8 mouse cellular contexts compared by ENCODE assay signal in the genomic region with DNA sequence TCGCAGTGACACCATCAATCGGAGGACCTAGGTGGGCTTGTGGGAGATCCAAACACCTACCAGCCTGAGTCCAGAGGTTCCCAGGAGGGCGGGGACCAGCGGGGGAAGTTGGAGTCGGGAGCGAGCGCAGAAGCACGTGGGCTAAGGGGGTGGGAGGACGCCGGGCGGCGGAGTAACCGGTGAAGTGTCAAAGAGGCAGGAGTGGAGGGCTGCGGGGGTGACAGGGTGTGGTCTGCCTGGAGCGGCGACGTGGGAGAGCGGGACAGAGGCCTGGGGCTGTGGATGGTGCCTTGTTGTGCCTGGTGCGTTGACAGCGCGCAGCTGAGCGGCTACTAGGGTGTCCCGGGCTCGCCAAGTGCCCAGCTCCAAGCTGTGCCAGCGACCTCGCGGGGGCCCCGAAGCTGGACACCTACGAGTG. TPM values are rescaled to one million over a fixed set of nuclear protein-coding genes. Genes with fewer than 3 reads are reported as not detected.
A peak's percentile ranks its signal among the peaks of the same experiment; 100 is the strongest.
DNase-seq lines count a peak whose midpoint lies in the region; ATAC-seq and TF ChIP-seq lines count a peak whose summit lies in the region.

Gene Sema6d (plus strand): TSS at position 157 of the 418 bp plus-strand sequence.

- no peak for TF ChIP-seq CTCF in bone marrow macrophage, adult 2 months (IDR thresholded peaks at IDR 0.05; ENCODE audit: low read depth, low read length)
- TF ChIP-seq CTCF in hindbrain, postnatal 0 days (IDR thresholded peaks at IDR 0.05; ENCODE audit: low read depth), result no peak

- no peaks in the 10 kb centered on the region for H3K36me3 ChIP-seq in hindbrain, postnatal 0 days (ENCODE audit: insufficient read depth, low read length)
- H3K36me3 ChIP-seq in limb, embryonic 15.5 days, result no peaks in the 10 kb centered on the region
- H3K36me3 ChIP-seq in neural tube, embryonic 13.5 days, result no peaks in the 10 kb centered on the region

- peak; percentile 75 for ATAC-seq in hindbrain, postnatal 0 days
- peak; percentile 48; the same call in 1 of the 2 replicates for ATAC-seq in limb, embryonic 15.5 days (ENCODE audit: insufficient number of reproducible peaks, low FRiP score, low TSS enrichment, low read depth)
- peak; percentile 85 for ATAC-seq in neural tube, embryonic 13.5 days (ENCODE audit: low read depth)

- H3K9me3 ChIP-seq in hindbrain, postnatal 0 days (ENCODE audit: low read length), result no peaks in the 10 kb centered on the region
- H3K9me3 ChIP-seq in limb, embryonic 15.5 days, result no peaks in the 10 kb centered on the region
- no peaks in the 10 kb centered on the region for H3K9me3 ChIP-seq in neural tube, embryonic 13.5 days

- 0 out of 2 replicates have a peak within 1 kb of the TSS, but pooled peaks have one; percentile 14 for H3K4me3 ChIP-seq in bone marrow macrophage, adult 2 months (ENCODE audit: insufficient read depth, low read length)
- peak within 1 kb of the TSS; percentile 83 for H3K4me3 ChIP-seq in hindbrain, postnatal 0 days (ENCODE audit: low read length)
- H3K4me3 ChIP-seq in limb, embryonic 15.5 days, result peak within 1 kb of the TSS; percentile 42
- H3K4me3 ChIP-seq in neural tube, embryonic 13.5 days, result peak within 1 kb of the TSS; percentile 61

- no peaks in the 10 kb centered on the region for H3K4me1 ChIP-seq in bone marrow macrophage, adult 2 months (ENCODE audit: control insufficient read depth, insufficient read depth, low read length)
- no peaks in the 10 kb centered on the region for H3K4me1 ChIP-seq in hindbrain, postnatal 0 days (ENCODE audit: insufficient read depth, low read length)
- peaks cover 14% of the 10 kb centered on the region for H3K4me1 ChIP-seq in limb, embryonic 15.5 days
- H3K4me1 ChIP-seq in neural tube, embryonic 13.5 days (replicated peaks), result peaks cover 13% of the 10 kb centered on the region

- 2% methylated on average over 29 of the region's 29 CpGs for WGBS in hindbrain, postnatal 0 days
- WGBS in limb, embryonic 15.5 days, result 3% methylated on average over 29 of the region's 29 CpGs
- 2% methylated on average over 29 of the region's 29 CpGs for WGBS in neural tube, embryonic 13.5 days

- H3K27ac ChIP-seq in bone marrow macrophage, adult 2 months (ENCODE audit: insufficient read depth, low read depth, low read length), result no peak within 1 kb of the TSS
- peak within 1 kb of the TSS; percentile 74 for H3K27ac ChIP-seq in hindbrain, postnatal 0 days
- H3K27ac ChIP-seq in limb, embryonic 15.5 days, result no peak within 1 kb of the TSS
- peak within 1 kb of the TSS; percentile 66 for H3K27ac ChIP-seq in neural tube, embryonic 13.5 days (replicated peaks)

- DNase-seq in cerebellum, adult 18-20 months, result peak; percentile 8 to 13
- no peak for DNase-seq in cerebellum, adult 11-12 months
- DNase-seq in frontal cortex, adult 2 months (ENCODE audit: extremely low spot score in 1 of 2, low spot score in 1 of 2), result peak; percentile 6 to 53
- DNase-seq in hindbrain, postnatal 0 days (ENCODE audit: low spot score), result peak; percentile 64
- DNase-seq in adipocyte (ENCODE audit: low spot score), result no peak

- H3K27me3 ChIP-seq in hindbrain, postnatal 0 days (ENCODE audit: insufficient read depth, low read length), result no peaks in the 10 kb centered on the region
- H3K27me3 ChIP-seq in limb, embryonic 15.5 days, result peaks cover 50% of the 10 kb centered on the region
- H3K27me3 ChIP-seq in neural tube, embryonic 13.5 days, result peaks cover 9% of the 10 kb centered on the region; the same call in 1 of the 2 replicates

- peak within 1 kb of the TSS; percentile 81 for H3K9ac ChIP-seq in hindbrain, postnatal 0 days (replicated peaks; ENCODE audit: low read length)
- peak within 1 kb of the TSS; percentile 1; the same call in 1 of the 2 replicates for H3K9ac ChIP-seq in limb, embryonic 15.5 days
- H3K9ac ChIP-seq in neural tube, embryonic 13.5 days, result peak within 1 kb of the TSS; percentile 81

- TF ChIP-seq POLR2A in bone marrow macrophage, adult 2 months (IDR thresholded peaks at IDR 0.05; ENCODE audit: borderline replicate concordance, low read depth, low read length), result no peak

- H3K4me2 ChIP-seq in hindbrain, postnatal 0 days (ENCODE audit: low read depth, low read length), result peak within 1 kb of the TSS; percentile 91
- H3K4me2 ChIP-seq in limb, embryonic 15.5 days, result peak within 1 kb of the TSS; percentile 89
- peak within 1 kb of the TSS; percentile 78 for H3K4me2 ChIP-seq in neural tube, embryonic 13.5 days

RNA-seq across cellular contexts. Expression of gene Sema6d, which starts in this region (rescaled TPM):
- 7.6 and 9.1 TPM in 2 replicates for polyA plus RNA-seq in bone marrow macrophage, adult 2 months (2012; ENCODE audit: insufficient read depth, insufficient read length, missing spikeins)
- 29.8 and 33.4 TPM in 2 replicates for polyA plus RNA-seq in frontal cortex, adult 2 months (2012; rRNA removed)
- 88.1 and 90.0 TPM in 2 replicates for total RNA-seq in hindbrain, postnatal 0 days (2014; rRNA removed)
- polyA plus RNA-seq in hindbrain, postnatal 0 days (2015; fragmentation: Nextera tagmentation; extraction: Ambion mirVana), result 31.2 and 32.4 TPM in 2 replicates
- polyA plus RNA-seq in limb, embryonic 15.5 days (2015; fragmentation: Nextera tagmentation; extraction: Ambion mirVana), result 13.1 and 13.9 TPM in 2 replicates
- 44.9 and 47.4 TPM in 2 replicates for polyA plus RNA-seq in neural tube, embryonic 13.5 days (2015; fragmentation: Nextera tagmentation; extraction: Ambion mirVana)

Comparison
In these comparisons a context has a peak if more than half of its experiments do, and no peak if none do; other contexts are left out.
1. DNase-seq: peak in cerebellum, adult 18-20 months (2 of 2), frontal cortex, adult 2 months (2 of 2) and hindbrain, postnatal 0 days (single experiment); none in cerebellum, adult 11-12 months (single experiment) and adipocyte (single experiment).
2. H3K27ac ChIP-seq: peak in hindbrain, postnatal 0 days (single experiment) and neural tube, embryonic 13.5 days (single experiment); none in bone marrow macrophage, adult 2 months (single experiment) and limb, embryonic 15.5 days (single experiment).
3. H3K4me3 ChIP-seq: peak in every context shown above with its lines; median percentile 83 in hindbrain, postnatal 0 days; 61 in neural tube, embryonic 13.5 days; 42 in limb, embryonic 15.5 days; 14 in bone marrow macrophage, adult 2 months.
4. H3K9ac ChIP-seq: peak in every context shown above with its lines; median percentile 81 in hindbrain, postnatal 0 days; 81 in neural tube, embryonic 13.5 days; 1 in limb, embryonic 15.5 days.
5. Peak in every context shown above with its lines, with median percentiles within 50 percentile points of each other: ATAC-seq and H3K4me2 ChIP-seq.